Mouse (Mus musculus) naive thymus-derived CD4-positive, alpha-beta T cell, adult 2 months (primary cell): ENCODE data around the gene Cmc2.
A peak's percentile ranks its signal among the peaks of the same experiment; 100 is the strongest.

Experiments
- DNase-seq: peaks from one replicate; pipeline ENCODE4 v3.0.0-alpha.2; 2011; ENCODE audit warnings: low read depth

Cmc2 gene

DNA sequence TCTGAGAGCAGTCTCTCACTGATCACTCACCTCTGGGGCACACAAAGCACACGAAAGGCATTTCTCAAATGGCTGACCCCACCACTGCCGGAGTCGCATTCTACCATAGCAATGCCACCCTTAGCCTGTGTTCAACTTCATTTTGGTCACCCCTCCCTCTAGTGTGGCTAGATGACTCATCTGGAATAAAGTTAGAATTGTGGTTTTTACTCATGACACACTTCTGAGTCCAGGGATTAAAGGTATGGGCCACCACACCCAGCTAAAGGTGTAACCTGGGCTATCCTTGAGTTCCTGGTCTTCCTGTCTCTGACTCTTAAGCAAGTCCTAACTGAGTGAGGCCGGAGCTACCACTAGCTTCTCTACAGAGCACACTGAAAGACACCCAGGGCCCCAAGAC lies 15.4 kb downstream of the Cmc2 start:
- no peak for DNase-seq

GRCm38 (mm10) chr8:116905252-116905651 lies 16.0 kb downstream of the Cmc2 start:
- peak; percentile 59 for DNase-seq

GRCm38 (mm10) chr8:116904736-116905135 lies 16.5 kb downstream of the Cmc2 start:
- no peak for DNase-seq

- no peak for DNase-seq
These were observed 25.7 kb downstream of the Cmc2 start for GRCm38 (mm10) chr8:116895521-116895920.

DNA sequence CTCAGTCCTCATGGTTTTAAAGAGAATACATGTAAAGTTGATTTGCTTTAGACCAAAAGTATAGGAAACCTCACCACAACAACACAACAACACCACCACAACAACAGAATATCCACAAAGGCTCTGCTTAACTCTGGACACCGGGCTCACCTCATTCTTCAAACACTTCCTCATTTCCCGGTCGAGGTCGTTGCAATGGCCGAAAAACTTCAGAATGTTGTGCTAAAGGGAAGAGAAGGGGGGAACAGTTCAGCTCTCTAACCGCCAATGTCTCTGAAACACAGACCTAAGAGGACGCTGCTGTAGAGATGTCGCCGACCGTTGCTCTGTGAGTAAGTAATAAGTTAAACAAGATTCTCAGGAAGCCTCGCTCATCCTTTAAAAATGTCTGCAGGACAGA lies 27.3 kb downstream of the Cmc2 start:
- DNase-seq, result no peak

GRCm38 (mm10) chr8:116892636-116893035 lies 28.6 kb downstream of the Cmc2 start:
- no peak for DNase-seq

DNA sequence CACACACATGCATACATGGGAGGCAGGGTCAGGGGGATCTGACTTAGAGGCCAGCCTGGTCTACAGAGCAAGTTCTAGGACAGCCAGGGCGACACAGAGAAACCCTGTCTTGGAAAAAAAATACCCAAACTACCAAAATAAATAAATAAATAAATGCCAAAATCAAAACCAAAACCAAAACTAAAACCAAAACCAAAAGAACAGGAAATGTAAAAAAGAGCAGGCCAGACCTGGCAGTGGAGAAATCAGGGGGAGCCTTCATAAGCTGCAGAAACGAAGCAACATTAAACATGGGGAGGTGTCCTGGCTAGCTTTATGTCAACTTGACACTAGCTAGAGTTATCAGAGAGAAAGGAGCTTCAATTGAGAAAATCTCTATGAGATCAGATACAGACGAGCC lies 29.1 kb downstream of the Cmc2 start:
- DNase-seq, result peak; percentile 45

DNA sequence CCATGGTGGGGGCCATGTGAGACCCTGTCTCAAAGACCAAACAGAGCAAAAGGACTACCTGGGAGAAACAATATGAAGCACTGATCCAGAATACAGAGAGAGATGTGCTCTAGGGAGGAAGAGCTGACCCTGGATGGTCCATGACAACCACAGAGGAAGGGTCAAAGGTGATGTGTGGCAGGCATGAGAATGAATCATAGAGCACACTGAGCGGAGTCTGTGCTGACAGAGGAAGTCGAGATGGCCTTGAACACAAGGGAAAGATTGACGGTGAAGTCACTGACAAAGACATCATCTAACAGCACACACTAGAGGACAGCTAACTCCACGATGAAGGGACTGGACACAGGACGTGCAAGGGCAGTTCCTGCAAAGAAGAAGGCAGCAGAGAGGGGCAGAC lies 29.8 kb downstream of the Cmc2 start:
- no peak for DNase-seq

GRCm38 (mm10) chr8:116887813-116888212 lies 33.4 kb downstream of the Cmc2 start:
- DNase-seq, result no peak

DNA sequence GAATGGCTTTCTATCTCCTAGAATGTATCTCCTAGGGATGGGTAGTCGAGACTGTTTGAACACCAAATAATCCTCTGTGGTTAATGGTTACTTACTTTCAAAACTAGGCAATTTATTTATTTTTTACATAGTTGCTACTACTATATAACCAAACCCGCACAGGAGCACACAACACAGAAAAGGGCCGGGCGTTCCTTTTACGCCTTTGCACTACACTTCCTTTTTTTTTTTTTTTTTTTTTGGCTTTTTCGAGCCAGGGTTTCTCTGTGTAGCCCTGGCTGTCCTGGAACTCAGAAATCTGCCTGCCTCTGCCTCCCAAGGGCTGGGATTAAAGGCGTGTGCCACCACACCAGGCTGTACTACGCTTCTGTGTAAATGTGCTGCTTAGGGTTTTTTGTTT lies 39.9 kb downstream of the Cmc2 start:
- DNase-seq, result no peak

- DNase-seq, result peak; percentile 25
These were observed 45.3 kb downstream of the Cmc2 start for GRCm38 (mm10) chr8:116875798-116876450.

DNA sequence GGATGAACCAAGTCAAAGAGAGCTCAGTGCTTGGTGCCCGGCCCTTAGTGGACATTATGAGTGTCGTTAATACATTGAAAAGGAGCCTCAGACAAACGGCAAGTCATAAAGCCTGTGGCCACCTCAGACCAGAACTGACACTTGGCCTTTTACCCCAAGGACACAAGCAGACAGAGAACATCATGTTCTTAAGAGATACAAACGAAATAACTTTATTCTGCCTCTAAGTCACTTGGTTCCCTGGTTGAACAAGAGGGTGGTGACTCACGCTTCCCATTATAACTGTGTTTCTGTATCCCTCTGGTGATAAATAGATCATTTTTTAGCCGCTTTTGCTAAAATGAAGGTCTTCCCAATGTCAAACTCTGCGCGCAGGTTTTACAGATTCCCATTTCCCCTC lies 47.3 kb downstream of the Cmc2 start:
- DNase-seq, result no peak

DNA sequence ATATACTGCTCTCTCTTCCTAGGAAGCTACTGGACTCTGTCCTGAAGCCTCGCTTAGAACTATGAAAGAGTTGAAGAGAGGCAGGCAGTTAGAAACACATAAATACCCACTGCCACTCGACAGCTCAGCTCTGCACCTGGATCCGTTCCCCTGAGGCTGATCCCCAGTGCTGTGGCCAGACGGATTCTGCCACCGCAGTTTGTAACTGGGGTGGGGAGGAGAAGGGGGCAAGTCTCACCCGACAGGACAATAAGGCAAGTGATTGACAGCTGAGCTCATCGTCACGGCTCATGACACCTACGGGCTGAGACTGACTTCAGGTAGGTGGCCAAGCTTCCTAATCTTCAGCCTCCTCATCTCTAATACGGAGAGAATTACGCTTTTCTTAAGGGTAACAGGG lies 47.7 kb downstream of the Cmc2 start:
- DNase-seq, result no peak

- peak; percentile 49 for DNase-seq
These were observed 48.4 kb downstream of the Cmc2 start for GRCm38 (mm10) chr8:116872761-116873342.

DNA sequence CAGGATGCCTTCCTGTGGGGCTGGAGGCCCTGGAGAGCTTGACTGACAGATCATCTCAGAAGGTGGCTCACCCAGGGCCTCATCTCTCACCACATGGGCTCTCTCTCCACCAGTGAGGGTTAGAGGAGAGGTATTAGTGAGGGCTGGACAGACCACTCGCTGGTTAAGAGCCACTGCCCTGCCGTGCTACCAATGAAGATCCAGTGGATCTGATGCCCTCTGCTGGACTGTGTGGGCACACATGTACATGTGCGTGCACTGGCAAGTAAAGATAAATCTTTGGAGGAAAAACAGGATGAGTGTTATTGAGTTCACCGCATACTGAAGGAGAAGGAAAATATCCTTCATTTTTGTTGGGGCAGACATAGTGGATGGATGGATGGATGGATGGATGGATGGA lies 52.6 kb downstream of the Cmc2 start:
- DNase-seq, result no peak

GRCm38 (mm10) chr8:116867321-116867720 lies 53.9 kb downstream of the Cmc2 start:
- no peak for DNase-seq

- DNase-seq, result peak; percentile 67
These were observed 54.9 kb downstream of the Cmc2 start for GRCm38 (mm10) chr8:116866118-116866903.

GRCm38 (mm10) chr8:116864514-116864913 lies 56.7 kb downstream of the Cmc2 start:
- no peak for DNase-seq

DNA sequence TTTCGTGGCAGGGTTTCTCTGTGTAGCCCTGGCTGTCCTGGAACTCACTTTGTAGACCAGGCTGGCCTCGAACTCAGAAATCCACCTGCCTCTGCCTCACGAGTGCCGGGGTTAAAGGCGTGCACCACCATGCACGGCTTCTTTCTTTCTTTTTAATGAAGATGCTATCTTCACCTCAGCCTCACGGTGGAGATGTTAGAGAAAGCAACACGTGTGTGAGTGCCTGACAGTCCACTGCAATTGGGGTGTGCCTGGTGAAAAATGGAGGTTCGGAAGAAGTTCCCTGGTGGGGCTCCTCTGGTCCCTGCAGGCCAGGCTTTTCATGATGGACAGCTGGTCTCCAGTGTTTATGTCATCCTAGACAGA lies 57.2 kb downstream of the Cmc2 start:
- DNase-seq, result no peak

DNA sequence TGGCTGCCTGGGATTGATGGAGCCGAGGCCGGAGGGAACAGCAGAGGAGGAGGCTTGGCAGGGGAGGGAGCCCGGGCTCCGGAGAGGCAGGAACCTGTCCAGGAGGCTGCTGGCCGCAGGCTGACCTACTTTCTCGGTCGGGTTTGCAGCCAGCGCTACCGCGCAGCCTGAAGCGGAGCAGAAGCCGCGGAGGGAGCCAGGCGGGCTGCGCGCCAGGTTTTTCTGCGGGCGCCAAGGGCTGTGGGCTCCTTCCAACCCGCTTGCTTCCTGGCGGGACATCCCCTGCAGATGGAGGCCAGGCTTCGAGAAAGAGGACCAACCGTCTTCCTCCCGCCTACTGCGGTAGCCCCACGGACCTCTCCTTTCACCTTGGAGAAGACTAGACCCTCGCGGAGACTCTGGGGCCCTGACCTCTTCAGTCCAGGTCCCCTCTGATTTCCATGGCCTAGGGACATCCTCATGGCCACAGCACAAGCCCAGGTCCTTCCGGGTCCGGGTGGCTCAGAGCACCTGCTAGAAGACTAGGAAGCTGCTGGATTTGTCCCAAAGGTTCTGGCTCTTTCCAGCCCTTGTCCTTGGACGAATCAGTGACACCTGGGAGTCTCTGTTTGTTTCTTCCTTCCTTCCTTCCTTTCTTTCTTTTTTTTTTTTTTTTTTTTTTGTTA lies 57.8 kb downstream of the Cmc2 start:
- no peak for DNase-seq

DNA sequence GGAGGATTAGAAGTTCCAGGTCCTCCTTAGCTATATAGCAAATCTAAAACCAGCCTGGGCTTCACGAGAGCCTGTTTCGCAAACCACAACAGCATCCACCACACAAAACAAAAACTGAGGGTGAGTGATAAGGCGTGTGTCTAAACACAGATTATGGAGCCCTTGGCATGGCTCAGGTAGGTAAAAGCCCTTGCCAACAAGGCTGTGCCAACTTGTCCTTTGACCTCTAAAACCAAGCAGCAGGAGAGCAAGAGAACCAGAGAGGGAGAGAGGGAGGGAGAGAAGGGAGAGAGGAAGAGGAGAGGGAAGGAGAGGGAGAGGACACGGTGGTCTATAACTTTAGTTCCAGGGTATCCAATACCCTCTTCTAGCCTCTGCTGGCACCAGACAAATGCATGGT lies 59.1 kb downstream of the Cmc2 start:
- no peak for DNase-seq

- DNase-seq, result no peak
These were observed 69.2 kb downstream of the Cmc2 start for GRCm38 (mm10) chr8:116852042-116852441.

GRCm38 (mm10) chr8:116848042-116848441 lies 73.2 kb downstream of the Cmc2 start:
- no peak for DNase-seq
